Mouse (Mus musculus): ENCODE results near the gene Ier3. TPM values are rescaled to one million over a fixed set of nuclear protein-coding genes. Genes with fewer than 3 reads are reported as not detected.
A peak's percentile ranks its signal among the peaks of the same experiment; 100 is the strongest.

The Ier3 gene
- total RNA-seq, 4 experiments from 2014 or later = 8.3 to 19.3 (median 13.7) TPM

DNA sequence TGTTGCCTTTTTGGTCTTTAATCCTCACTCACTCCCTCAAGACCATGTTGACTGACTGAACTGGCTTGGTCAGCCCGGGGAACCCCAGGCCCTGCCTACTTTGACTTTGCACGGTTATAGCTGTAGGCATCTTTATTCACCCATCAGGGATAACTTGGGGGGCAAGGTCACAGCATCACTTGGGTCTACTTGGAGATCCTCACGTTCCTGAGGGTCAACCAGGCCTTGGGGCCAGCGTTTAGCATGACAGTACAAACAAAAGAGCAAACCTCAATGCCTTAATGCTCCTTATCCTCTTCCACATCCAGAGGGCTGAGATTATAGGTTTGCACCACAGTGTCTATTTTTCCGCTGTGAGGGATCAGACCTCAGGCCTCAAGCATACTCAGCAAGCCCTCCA is 9.2 kb upstream of the Ier3 start:
- no peak for DNase-seq

DNA sequence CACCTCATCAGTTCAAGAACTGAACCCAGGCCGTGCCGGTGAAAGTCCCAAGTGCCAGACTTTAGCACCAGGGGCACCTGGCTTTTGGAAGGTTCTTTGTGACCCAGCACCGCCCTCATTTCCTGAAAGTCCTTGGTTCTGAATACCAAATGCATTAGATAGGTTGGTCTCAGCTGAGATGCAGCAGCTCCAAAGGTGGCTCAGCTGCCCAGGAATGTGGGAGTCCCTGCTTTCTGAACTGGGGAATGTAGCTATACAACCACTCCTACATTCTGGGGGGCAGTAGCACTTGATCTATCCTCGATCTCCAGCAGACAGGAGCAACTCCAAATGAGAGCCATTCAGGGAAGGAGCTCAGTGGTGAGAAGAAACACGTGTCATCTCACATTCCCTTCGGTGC is 8.7 kb upstream of the Ier3 start:
- no peak for DNase-seq

DNA sequence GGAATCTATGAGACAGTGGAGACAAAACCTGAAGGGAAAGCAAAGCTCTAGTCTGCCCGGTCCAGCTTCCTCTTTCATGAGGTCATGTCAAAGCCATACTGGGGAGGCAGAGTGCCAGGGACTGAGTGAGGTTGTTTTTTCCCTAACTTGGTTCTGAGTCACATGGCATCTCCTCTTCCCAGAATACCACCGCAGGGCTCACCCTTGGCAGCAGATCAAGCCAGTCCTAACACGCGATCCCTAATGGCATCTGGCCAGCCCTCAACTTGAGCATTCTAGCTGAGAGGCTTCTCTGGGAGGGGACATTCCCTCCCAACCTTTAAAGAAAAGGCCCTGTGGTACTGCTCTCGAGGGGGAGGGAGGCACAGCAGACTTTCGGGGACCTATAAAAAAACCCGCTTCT is 8.2 kb upstream of the Ier3 start:
- peak; percentile 95 for DNase-seq

DNA sequence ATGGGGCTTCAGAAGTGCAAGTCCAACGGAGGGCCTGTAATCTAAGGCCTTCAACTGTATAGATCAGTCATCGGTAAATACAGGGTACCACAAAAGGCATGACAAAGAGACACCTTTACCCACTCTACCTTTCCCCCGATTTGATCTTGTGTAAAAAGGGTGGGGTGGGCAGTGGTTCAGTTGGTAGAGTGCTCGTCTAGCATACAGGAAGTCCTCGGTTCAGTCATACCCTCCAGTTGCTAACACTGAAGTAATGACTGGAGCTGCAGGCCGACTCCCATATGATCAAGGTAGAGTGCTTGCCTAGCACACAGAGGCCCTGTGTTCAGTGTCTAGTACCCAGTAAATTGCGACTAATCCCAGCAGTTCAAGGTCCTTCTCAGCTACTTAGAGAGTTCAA is 7.8 kb upstream of the Ier3 start:
- no peak for DNase-seq

DNA sequence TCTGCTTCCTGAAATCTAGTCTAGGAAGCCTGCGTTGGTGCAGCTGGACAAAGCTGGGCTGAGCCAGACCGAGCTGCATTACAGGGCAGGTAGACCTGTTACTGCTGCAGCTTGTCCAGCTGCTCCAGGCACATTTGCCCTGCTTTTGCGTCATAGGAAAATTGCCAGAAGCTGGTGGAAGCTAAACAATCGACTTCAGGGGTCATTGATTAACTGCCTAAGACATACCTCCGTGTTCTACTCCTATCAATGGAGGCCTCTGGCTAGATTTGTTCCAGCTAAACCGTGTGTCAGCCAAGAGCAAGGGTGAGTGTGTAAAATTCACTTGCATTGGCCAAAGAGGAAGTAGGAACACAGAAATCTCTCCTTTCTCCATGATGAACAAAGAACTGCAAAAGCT is 6.8 kb upstream of the Ier3 start:
- DNase-seq = no peak

DNA sequence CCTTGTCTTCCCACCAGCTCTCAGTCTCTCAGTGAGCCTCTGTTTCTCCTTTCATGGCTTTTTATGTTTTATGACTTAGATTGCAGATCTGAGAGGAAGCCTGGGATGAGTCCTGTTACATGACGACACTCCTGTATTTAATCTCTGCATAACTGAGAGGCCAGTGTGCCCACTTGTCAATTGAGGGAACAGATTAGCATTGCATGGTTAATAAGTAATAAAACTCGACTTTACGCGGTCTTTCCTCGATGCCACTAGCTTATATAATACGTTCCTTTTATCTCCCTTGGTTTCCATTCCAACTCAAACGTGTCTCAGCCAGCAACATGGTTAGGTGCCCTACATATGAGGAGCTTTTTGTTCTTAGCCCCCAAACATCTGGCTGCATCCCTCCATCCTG is 5.6 kb upstream of the Ier3 start:
- no peak for DNase-seq

DNA sequence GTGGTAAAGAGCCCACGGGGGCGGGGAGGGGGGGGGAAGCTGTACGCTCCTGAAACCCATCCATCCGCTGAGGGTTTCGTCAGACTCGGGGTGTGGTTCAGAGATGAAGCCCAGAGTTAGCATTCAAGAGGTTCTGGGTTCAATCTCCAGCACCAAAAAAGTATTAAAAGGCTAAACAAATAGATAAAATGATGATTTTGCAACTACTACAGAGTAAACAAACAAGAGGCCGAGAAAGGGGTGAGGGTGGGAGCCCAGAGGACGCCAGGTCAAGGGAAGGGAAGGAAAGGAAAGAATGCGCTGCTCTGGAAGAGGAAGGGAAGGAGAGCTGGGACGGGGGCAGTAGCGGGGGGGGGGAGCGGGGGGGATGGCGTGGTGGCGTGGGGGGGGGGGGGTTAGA is 4.8 kb upstream of the Ier3 start:
- DNase-seq = no peak

DNA sequence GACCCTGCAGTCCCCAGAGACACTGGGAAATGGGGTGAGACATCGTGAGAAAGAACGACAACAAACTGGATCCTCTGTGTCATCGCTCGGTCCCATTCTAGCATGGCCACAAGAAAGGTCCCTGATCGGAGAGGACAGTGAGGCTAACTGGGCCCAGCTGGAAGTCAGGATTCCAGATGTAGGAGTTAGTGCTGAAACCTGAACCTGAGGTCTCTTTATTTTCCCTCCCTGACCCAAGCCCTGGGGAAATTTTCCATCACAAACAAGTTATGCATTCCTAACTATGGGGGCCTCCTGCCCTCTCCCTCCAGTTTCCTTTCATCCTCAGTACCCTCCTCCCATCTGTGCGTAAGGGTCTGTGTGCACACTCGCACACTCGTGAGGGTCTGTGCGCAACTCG is 4.3 kb upstream of the Ier3 start:
- no peak for DNase-seq

DNA sequence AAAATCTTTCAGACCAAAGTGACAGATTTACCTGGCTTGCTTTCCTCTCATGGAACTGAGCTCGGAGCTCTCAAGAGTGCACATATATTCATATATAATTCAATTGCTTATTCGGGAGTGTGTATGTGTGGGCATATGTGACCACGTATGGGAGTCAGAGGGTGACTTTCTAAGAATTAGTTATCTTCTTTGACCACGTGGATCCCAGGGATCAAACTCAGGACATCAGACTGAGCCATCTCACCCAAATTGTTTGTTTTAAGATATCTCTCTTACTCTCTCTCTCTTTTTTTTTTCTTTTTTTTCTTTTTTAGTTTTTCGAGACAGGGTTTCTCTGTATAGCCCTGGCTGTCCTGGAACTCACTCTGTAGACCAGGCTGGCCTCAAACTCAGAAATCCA is 1.4 kb upstream of the Ier3 start:
- no peak for DNase-seq

DNA sequence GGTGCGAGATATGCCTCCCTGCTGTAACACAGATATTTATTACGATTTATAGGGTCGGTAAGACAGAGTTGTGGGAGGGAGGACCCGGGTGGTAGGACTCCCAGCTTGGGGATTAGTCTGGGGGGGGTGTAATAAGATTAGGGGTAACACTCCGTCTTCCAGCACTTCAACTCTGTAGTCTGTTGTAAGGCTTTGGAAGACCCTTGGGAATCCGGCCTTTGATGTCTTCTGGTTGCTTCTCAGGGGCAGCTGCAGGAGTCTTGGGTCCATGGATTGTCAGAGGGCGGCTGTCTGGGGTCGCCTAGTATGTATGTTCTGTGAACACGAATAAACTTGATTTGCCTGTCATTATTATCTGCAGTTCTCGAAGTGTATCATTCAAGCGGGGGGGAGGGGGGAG is 1.1 kb downstream of the Ier3 start:
- no peak for DNase-seq

DNA sequence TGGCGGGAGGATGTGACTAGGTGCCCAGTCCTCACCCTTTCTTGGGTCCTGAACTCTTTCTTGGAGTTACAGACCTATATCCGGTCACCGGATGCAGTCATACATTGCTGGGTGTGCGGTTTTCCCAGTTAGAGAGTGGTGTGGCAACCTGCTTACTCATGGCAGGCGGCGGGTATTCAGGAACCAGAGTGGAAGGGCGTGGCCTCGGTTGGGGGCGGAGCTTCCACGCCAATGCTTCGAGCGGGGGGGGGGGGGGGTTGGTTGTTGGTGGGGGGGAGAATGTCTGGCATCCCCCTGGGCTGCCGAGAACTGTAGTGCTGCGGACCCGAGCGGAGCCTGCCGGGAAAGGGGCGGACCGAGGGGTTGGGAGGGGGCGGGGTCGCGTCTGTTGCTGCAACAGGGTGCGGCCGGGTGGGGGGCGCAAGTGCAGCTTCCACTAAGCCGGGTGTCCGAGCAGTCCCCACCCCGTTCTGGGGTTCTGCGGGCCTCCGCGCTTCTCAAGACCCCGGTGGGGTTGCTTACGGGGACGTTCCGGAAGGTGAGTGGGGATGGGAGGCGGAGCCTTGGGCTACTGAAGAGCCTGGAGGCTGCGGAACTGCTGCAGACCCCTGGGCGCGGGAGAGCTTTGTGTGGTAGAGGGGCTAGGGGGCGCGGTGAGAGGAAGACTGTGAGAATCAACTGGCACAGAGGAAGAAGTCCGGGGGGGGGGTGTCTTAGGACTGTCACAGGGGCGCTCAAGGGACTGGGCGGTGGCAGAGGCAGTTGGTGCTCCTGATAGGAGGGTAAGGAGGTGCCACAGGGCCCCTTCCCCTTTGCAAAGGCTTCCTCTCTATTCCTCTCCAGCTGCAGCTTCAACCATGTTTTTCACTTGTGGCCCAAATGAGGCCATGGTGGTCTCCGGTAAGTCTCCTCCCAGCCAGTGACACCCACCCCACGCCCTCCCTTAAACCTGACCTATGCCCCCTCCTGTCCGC is 1.8 kb downstream of the Ier3 start, which contains the start of gene Flot1:
Gene Flot1, plus strand, starts transcription at position 267 of the 974 bp plus-strand sequence.
- peak; percentile 87 for DNase-seq

DNA sequence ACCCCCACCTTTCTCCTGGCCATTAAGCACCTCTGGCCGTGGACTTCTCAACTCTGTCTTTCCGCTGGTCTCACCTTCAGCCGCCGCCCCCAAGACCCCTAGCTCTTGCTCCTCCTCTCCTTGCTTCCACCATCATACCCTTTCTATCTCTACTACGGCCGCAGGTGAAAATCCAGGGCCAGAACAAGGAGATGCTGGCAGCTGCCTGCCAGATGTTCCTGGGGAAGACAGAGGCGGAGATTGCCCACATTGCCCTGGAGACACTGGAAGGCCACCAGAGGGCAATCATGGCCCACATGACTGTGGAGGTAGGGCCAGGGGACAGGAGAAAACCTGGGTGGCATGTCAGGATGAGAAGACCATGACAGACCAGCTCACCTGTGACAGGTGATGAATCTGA is 2.9 kb downstream of the Ier3 start:
- DNase-seq = no peak

DNA sequence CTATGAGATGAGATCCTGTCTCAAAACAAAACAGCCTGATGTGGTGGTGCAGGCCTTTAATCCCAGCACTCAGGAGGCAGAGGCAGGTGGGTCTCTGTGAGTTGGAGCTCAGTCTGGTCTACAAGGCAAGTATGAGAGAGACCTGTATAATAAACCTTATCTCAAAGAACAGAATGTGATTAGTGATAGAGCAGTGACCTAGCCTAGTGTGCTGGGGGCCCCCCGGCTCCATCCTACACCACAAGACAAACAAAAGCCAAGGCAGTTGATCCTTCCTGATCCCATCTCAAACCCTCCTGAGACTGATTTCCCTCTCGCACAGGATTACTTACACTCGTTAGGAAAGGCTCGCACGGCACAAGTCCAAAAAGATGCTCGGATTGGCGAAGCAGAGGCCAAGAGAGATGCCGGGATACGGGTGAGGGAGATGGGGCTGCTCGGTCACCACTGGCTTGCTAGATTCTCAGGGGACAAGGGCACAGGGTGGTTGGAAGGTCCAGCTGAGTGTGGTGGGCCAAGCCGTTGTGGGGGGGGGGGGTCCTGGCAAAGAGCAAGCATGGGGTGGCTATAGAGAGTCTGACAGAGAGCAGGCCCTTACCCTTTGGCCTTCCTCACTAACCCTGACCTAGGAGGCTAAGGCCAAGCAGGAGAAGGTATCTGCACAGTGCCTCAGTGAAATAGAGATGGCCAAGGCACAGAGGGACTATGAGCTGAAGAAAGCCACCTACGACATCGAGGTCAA is 3.8 kb downstream of the Ier3 start:
- no peak for DNase-seq

DNA sequence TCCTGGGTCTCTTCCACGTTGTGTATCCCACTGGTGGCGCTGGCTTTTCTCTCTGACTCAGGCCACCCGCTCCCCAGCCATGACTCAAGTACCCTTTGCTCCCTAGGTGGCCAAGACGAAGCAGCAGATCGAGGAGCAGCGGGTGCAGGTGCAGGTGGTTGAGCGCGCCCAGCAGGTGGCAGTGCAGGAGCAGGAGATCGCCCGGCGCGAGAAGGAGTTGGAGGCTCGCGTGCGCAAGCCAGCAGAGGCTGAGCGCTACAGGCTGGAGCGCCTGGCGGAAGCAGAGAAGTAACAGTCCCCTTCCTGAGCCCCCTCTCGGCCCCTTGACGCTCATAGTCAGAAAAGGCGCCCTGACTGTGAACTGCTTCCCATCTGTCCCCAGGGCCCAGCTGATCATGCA is 8.3 kb downstream of the Ier3 start:
- DNase-seq = peak; percentile 80

DNA sequence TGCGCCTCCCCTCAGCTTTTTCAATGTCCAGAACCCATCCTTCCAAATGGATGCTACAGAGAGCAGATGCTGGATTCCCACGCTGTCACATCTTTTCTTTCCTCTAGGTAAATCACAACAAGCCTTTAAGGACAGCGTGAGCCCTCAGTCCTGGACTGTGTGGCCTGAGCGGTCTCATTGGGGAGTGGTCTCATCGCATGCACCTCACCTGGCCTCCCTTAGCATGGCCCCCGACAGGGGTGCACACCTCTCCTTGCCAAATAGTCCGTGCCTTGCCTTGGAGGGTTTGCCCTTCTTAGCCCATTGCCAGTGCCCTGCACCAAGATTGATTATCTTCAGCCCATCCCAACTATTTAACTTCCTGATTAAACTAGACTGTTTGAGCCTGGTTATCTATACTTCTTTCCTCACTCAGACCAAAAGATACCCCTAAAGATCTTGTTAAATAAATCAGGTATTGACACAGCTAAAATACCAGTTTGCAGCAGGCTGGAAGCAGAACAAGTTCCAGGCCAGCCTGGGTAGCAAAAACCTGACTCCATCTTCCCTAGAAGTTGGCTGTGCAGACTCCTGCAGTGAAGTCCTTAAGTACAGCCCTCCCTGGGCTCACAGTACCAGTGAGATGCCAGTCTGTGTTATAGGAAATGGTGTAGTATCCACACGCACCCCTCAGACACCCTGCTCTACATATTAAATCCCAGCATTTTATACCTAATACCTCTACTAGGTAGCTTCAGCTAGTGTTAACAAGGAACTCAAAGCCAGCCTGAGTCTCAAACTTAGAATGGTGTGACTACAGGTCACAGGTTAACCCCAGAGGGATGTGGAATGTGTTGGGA is 11.1 kb downstream of the Ier3 start:
- no peak for DNase-seq

DNA sequence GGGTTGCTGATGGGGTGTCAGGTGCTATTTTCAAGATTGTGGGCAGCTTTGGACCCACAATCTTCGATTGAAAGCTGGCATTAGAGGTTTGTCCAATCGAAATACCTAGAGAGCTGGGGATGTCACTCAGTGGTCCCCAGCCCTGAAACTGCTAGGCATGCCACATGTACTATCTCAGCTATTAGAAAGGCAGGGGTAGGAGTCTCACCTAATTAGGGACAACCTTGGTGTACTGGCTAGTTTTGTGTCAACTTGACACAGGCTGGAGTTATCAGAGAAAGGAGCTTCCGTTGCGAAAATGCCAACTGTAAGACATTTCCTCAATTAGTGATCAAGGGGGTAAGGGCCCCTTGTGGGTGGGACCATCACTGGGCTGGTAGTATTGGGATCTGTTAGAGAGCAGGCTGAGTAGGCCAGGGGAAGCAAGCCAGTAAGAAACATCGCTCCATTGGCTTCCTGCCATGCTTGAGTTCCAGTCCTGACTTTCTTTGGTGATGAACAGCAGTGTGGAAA is 11.8 kb downstream of the Ier3 start:
- DNase-seq = no peak

DNA sequence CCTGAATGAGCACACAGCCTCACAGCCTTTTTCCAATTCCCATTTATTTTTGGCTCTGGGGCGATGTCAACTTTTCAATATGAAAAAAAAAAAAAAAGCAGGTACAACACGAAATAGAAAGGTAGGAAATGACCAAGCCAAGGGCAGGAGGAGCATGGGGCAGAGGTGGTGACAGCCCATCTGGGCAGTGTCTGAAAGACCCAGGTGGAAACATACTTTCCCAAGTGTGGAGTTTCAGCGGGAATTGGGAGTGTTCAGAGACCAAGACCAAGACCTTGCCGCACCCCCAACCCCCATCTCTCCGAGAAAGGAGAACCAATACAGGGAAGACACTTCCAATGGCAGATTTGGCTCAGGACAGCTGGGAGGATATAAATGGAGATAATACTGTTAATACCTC is 12.4 kb downstream of the Ier3 start:
- no peak for DNase-seq

DNA sequence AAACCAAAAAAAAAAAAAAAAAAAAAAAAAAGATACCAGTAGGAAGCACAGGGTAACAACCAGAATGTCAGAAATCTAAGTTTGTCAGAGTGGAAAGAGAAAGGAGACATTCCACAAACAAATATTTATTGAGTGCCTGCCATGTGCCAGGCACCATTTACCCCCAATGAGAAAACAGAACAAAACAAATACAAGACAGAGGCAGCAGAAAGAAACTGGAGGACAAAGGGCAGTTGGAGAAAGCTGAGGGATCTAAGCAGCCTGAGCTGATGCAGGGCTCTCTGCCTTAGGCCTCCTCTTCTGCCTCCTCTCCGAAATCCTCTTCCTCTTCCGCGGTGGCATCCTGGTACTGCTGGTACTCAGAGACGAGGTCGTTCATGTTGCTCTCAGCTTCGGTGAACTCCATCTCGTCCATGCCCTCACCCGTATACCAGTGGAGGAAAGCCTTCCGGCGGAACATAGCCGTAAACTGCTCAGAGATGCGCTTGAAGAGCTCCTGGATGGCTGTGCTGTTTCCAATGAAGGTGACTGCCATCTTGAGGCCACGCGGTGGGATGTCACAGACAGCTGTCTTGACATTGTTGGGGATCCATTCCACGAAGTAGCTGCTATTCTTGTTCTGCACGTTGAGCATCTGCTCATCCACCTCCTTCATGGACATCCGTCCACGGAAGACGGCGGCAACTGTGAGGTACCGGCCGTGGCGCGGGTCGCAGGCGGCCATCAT is 13.4 kb downstream of the Ier3 start:
- no peak for DNase-seq

DNA sequence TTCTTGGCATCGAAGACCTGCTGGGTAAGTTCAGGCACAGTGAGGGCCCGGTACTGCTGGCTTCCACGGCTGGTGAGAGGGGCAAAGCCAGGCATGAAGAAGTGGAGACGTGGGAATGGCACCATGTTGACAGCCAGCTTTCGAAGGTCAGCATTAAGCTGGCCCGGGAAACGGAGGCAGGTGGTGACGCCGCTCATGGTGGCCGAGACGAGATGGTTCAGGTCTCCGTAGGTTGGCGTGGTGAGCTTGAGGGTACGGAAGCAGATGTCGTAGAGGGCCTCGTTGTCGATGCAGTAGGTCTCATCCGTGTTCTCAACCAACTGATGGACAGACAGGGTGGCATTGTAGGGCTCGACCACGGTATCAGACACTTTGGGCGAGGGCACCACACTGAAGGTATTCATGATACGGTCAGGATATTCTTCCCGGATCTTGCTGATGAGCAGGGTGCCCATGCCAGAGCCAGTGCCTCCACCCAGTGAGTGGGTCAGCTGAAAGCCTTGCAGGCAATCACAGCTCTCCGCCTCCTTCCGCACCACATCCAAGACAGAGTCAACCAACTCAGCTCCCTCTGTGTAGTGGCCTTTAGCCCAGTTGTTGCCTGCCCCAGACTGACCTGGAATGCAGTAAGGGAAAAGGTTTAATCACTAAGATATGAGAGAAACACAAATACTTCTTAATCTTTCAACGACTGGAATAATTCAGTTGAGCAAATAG is 14.1 kb downstream of the Ier3 start:
- no peak for DNase-seq

DNA sequence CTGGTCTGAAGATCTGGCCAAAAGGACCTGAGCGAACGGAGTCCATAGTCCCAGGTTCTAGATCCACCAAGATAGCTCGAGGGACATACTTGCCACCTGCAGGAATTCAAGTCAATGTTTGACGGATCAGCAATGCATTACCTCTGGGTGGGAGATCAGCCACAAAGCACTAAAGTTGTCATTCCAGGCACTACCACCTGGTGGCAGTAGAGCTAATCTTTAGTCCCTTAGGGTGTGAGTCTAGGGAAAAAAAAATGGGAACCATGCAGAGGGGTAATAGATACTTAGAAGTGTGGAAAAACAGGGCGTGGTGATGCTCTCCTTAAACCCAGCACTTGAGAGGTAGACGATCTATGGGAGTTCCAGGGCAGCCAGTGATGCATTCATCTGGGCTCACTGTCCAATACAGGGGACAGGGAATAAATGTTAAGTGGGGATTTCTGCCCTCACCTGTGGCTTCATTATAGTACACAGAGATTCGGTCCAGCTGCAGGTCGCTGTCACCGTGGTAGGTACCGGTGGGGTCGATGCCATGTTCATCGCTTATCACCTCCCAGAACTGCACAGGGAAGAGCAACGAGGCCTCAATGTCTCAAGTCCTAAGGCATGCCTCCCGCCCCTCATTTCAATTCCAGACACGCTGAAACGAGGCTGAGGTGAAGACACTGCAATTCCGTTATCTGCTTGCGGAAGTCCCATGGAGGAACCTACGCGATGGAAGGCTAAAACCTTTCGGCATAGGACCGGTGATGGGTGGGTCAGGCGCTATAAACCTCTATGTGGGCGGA is 14.9 kb downstream of the Ier3 start:
- no peak for DNase-seq

All from adrenal gland, adult 8-10 months (tissue).